Mouse (Mus musculus): ENCODE data around the gene Med9. TPM values are rescaled to one million over a fixed set of nuclear protein-coding genes. Genes with fewer than 3 reads are reported as not detected.

Gene Med9
- polyA plus RNA-seq, 1 experiment from 2014 or later = 36.6 TPM

Other genes starting within 250 kb of the Med9 start
- 1.2 and 1.5 TPM in 2 replicates for gene Pld6, start 160.6 kb upstream of the Med9 start, polyA plus RNA-seq (2016; fragmentation: Nextera tagmentation; extraction: Ambion mirVana)
- gene Flcn, start 138.2 kb upstream of the Med9 start, polyA plus RNA-seq (2016; fragmentation: Nextera tagmentation; extraction: Ambion mirVana) = 34.1 and 36.2 TPM in 2 replicates
- 44.1 and 47.7 TPM in 2 replicates for gene Nt5m, start 108.8 kb upstream of the Med9 start, polyA plus RNA-seq (2016; fragmentation: Nextera tagmentation; extraction: Ambion mirVana)
- gene Cops3, start 108.4 kb upstream of the Med9 start, polyA plus RNA-seq (2016; fragmentation: Nextera tagmentation; extraction: Ambion mirVana) = 205 and 207 TPM in 2 replicates
- gene Rasd1, start 16.7 kb downstream of the Med9 start, polyA plus RNA-seq (2016; fragmentation: Nextera tagmentation; extraction: Ambion mirVana) = 1.5 and 1.7 TPM in 2 replicates
- gene Pemt, start 98.3 kb downstream of the Med9 start, polyA plus RNA-seq (2016; fragmentation: Nextera tagmentation; extraction: Ambion mirVana) = 5.7 and 7.1 TPM in 2 replicates
- 40.2 and 43.0 TPM in 2 replicates for gene Rai1, start 156.8 kb downstream of the Med9 start, polyA plus RNA-seq (2016; fragmentation: Nextera tagmentation; extraction: Ambion mirVana)